Mouse (Mus musculus) E14TG2a.4 (cell line): ENCODE data around the gene Dnajb2.

Experiments used
- CTCF ChIP-seq: conservative IDR thresholded peaks from 2 replicates; pipeline ENCODE4 v1.5.1; 2014; ENCODE audit warnings: low read length
- NANOG ChIP-seq: IDR thresholded peaks from 2 replicates; pipeline ENCODE4 v1.6.1; 2014; ENCODE audit warnings: borderline replicate concordance, low read length, mixed read lengths
- POU5F1 ChIP-seq: IDR thresholded peaks from 2 replicates; pipeline ENCODE4 v1.6.1; 2014; ENCODE audit warnings: low read length, borderline replicate concordance

DNA sequence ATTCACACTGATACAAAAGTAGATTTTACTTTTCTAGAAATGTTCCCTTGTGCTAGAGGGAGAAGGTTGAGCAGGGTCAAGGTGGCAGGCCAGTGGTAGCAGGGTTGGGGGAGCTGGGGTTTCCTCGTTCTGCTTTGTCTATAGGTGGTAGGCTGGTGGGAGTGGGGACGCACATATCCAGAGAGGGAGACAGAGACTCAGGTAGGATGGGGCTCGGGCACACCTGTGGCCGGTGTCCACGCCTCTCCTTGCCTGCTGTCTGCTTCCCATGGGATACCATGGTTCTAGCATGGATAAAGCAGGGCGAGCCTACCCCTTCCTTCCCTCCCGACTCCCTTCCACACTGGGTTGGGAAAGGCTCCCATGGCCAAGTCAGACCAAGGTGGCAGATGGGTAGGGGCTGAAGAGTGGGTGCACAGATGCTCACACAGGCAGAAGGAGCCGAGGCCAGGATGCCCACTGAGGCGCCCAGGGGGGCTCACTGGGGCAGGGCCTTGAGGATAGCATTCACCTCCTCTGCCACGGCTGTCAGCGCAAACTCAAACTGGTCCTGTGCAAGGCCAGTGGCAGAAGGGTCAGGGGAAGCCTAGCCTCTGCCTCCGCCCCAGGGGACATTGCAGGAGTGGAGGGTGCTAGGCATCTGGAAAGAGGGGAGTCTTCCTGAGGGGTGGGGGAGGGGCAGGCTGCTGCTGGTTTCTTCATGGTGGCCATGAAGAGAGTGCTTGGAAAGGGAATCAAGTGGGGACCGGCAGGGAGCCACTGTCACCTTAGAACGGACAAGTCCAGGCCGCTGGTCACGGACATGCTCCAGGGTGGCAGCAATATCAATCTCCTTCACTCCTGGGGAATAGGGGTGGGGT, 11.1 kb downstream of the Dnajb2 start:
- TF ChIP-seq CTCF (no peak), POU5F1 (no peak), NANOG (no peak)
